Mouse (Mus musculus) forebrain, embryonic 15.5 days (tissue): ENCODE measurements around the gene Rilp. TPM values are rescaled to one million over a fixed set of nuclear protein-coding genes. Genes with fewer than 3 reads are reported as not detected.
A peak's percentile ranks its signal among the peaks of the same experiment; 100 is the strongest.

Experiments used
- ATAC-seq: fragments of 200-750 bp; cut with Nextera tagmentation; replicated peaks from 2 replicates; pipeline ENCODE4 v1.8.0; 2017; ENCODE audit warnings: mild to moderate bottlenecking, moderate TSS enrichment, moderate library complexity
- H3K27ac ChIP-seq: fragments of 300-500 bp; sonication (generic); replicated peaks from 2 replicates; pipeline ENCODE4 v1.5.1; 2015; ENCODE audit warnings: mild to moderate bottlenecking, inconsistent platforms
- H3K27me3 ChIP-seq: fragments of 300-500 bp; sonication (generic); 2 replicates; pipeline ENCODE4 v1.6.1; 2015; ENCODE audit warnings: inconsistent platforms
- H3K36me3 ChIP-seq: fragments of 300-500 bp; sonication (generic); 2 replicates; pipeline ENCODE4 v1.6.1; 2015; ENCODE audit warnings: mild to moderate bottlenecking, inconsistent platforms
- H3K4me1 ChIP-seq: fragments of 300-500 bp; sonication (generic); 2 replicates; pipeline ENCODE4 v1.6.1; 2015; ENCODE audit warnings: inconsistent platforms
- H3K4me2 ChIP-seq: fragments of 300-500 bp; sonication (generic); replicated peaks from 2 replicates; pipeline ENCODE4 v1.6.1; 2015; ENCODE audit warnings: mild to moderate bottlenecking, inconsistent platforms
- H3K4me3 ChIP-seq: fragments of 300-500 bp; sonication (generic); 2 replicates; pipeline ENCODE4 v1.5.1; 2015; ENCODE audit warnings: mild to moderate bottlenecking, inconsistent platforms
- H3K9ac ChIP-seq: fragments of 300-500 bp; sonication (generic); replicated peaks from 2 replicates; pipeline ENCODE4 v1.6.1; 2015; ENCODE audit warnings: mild to moderate bottlenecking, inconsistent platforms
- H3K9me3 ChIP-seq: fragments of 300-500 bp; sonication (generic); 2 replicates; pipeline ENCODE4 v1.6.1; 2016; ENCODE audit warnings: inconsistent platforms
- WGBS: fragments of 180-500 bp; shearing (Covaris S2); methylation state at CpG from one replicate; pipeline ENCODE4 v1.1.7; 2015; ENCODE audit warnings: mixed read lengths; 5-methylcytosine and 5-hydroxymethylcytosine counted together
- polyA plus RNA-seq: library from polyadenylated mRNA; unstranded; fragments of >200 nt; fragmentation: Nextera tagmentation; extraction: Ambion mirVana; gene quantifications from 2 replicates; pipeline ENCODE4 v1.2.1, GENCODE M21; 2015

Rilp gene
- polyA plus RNA-seq, 1 experiment from 2014 or later, result 0.71 TPM

DNA sequence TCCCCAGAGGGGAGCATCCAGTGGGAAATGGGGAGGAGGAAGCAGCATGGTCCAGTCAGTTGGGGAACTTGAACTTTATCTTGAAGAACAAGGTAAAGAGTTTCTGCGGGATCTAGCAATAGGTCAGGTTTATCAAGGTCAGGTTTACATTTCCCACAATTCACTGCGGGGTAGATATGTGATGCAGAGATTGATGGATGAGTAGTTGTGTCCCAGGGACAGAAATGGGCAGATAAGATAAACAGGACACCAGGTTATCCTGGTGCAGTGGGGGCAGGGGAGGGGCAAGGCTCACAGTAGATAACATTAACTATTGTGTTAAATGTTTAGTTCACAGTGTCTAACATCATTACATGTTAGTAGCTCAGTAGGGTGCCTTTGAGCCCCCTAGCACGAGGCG, 19.9 kb downstream of the Rilp start:
- H3K9me3 ChIP-seq, result no peaks in the 10 kb centered on the region

GRCm38 (mm10) chr11:75530325-75530724, 20.4 kb downstream of the Rilp start:
- Histone ChIP-seq H3K27ac (peak overlapping the region; percentile 99), H3K9me3 (no peaks in the 10 kb centered on the region), H3K27me3 (no peaks in the 10 kb centered on the region), H3K4me1 (peaks cover 23% of the 10 kb centered on the region), H3K4me2 (peak overlapping the region; percentile 97), H3K4me3 (peak overlapping the region; percentile 92), H3K36me3 (no peaks in the 10 kb centered on the region), H3K9ac (peak overlapping the region; percentile 98)
- whole genome bisulfite sequencing, result 0% methylated on average over 10 of the region's 10 CpGs
- ATAC-seq, result peak; percentile 55

More for the DNA sequence above, 19.9 kb downstream of the Rilp start:
- ATAC-seq, result no peak
- Histone ChIP-seq H3K36me3 (no peaks in the 10 kb centered on the region), H3K27ac (no peak overlapping the region), H3K4me2 (no peak overlapping the region), H3K4me3 (no peak overlapping the region), H3K27me3 (no peaks in the 10 kb centered on the region), H3K4me1 (peaks cover 18% of the 10 kb centered on the region), H3K9ac (no peak overlapping the region)
- WGBS, result 59% methylated on average over 4 of the region's 4 CpGs

DNA sequence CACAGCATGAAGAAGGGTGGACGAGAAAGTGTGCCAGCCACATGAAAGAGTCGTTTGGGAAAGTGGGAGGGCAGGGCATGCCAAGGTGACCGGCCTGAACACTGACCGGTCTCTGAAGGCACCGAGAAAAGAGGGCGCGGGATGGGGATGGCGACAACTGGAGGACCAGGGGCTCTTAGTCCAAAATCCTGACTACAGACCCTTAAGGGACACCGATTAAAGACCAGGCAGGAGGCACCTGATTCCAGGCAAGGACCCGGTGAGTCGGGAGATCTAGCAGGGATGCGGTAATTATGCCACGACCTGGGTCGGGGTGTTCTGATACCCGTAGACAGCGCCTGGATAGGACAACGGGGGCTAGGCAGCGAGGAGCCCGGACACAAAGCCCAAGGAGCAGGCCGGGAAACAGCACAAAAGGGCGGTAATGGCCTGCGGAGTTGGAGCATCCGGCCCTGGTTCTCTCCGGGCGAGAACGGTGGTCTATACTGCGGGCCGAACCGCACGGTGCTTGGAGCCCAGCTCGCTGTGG, 21.0 kb downstream of the Rilp start:
- ATAC-seq, result peak; percentile 38
- Histone ChIP-seq H3K4me3 (peak overlapping the region; percentile 92), H3K9me3 (no peaks in the 10 kb centered on the region), H3K9ac (peak overlapping the region; percentile 98), H3K27ac (peak overlapping the region; percentile 99), H3K36me3 (no peaks in the 10 kb centered on the region), H3K4me2 (peak overlapping the region; percentile 97), H3K27me3 (no peaks in the 10 kb centered on the region), H3K4me1 (peaks cover 23% of the 10 kb centered on the region)
- under 1% methylated on average over 31 of the region's 31 CpGs for WGBS

DNA sequence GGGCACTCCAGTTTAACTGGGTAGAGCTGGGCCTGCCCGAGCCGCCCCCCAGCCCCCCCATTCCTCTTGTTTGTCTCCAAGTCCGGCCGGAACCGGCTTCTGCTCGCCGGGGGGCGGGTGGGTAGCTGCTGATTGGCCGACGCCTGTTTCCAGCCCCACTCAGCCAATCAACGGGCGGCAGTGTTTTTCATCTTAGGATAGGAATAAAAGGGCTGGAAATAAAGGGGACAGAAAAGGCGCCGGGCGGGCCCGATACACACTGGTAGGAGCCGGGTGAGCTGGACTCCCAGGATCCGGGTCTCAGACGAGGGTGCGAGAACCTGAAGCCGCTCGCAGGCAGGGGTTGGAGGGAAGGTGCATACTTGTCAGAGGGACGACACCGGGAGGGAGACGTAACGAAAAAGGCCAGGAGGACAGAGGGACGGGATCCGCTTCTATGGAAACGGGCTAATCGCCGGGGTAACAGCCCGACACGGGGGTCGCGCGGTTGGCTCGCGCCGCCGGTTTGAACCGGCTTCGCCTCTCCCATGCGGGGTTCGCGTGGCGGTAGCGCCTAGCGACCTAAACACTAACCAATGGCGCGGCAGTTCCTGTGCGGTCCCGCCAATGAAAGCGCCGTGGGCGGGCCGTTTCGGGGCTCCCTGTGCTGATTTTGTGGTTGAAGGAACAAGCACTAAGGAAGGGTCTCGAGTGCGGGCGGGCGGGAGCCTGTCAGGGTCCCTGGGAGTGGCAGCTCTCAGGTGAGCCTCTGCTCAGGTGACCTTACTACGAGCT, 21.8 kb downstream of the Rilp start, which contains the start of gene Slc43a2:
TSS of gene Slc43a2 (plus strand) at position 226 of the 774 bp plus-strand sequence.
- H3K4me2 ChIP-seq, result peak within 1 kb of the TSS; percentile 97
- H3K27me3 ChIP-seq, result no peaks in the 10 kb centered on the region
- H3K27ac ChIP-seq, result peak within 1 kb of the TSS; percentile 99
- peak; percentile 96 for ATAC-seq
- no peaks in the 10 kb centered on the region for H3K36me3 ChIP-seq
- under 1% methylated on average over 62 of the region's 62 CpGs for WGBS
- peak within 1 kb of the TSS; percentile 98 for H3K9ac ChIP-seq
- peaks cover 23% of the 10 kb centered on the region for H3K4me1 ChIP-seq
- no peaks in the 10 kb centered on the region for H3K9me3 ChIP-seq
- H3K4me3 ChIP-seq, result peak within 1 kb of the TSS; percentile 92

DNA sequence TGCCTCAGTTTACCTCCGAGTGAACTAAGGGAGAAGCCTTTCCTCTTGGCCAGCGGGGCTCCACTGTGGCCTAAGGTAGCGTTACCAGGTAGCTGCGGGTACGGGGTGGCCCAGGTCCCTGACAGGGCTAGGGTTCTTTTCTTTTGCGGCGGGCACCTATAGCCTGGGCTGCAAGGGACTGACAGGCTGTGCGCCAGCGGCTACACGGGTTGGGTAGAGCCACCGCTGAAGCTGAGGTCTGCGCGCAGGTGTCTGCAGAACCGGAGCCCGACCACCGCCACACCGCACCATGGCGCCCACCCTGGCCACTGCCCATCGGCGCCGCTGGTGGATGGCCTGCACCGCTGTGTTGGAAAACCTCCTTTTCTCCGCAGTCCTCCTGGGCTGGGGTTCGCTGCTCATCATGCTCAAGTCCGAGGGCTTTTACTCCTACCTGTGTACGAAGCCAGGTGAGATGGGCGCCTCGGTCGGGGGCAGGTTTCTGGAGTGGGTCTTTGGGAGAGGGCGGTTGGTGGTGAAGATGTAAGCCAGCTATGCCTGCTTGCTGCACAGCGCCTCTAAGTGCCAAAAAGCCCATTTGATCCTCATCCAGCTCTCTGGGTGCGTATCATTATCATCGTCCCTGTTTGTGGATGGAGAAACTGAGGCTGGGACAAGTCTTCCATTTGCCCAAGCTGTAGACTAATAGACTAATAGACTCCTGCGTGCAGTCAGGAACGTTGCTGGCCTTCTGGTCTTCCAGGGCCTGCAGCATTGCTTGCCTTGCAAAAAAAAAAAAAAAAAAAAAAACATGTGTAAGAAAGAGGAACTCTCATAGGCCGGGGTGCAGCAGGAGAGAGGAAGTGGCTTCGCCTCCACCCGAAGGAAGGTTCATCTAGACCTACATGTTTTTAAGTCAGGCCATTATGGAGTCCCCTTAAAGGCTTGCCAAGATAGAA, 22.7 kb downstream of the Rilp start:
- Histone ChIP-seq H3K4me2 (peak overlapping the region; percentile 97), H3K9me3 (no peaks in the 10 kb centered on the region), H3K27me3 (no peaks in the 10 kb centered on the region), H3K9ac (peak overlapping the region; percentile 98), H3K27ac (peak overlapping the region; percentile 99), H3K4me1 (peaks cover 23% of the 10 kb centered on the region), H3K36me3 (no peaks in the 10 kb centered on the region), H3K4me3 (peak overlapping the region; percentile 92)
- ATAC-seq, result peak; percentile 15; the same call in 1 of the 2 replicates
- WGBS, result 14% methylated on average over 38 of the region's 38 CpGs

GRCm38 (mm10) chr11:75533314-75534015, 23.6 kb downstream of the Rilp start:
- Histone ChIP-seq H3K4me3 (peak overlapping the region; percentile 92), H3K27me3 (no peaks in the 10 kb centered on the region), H3K36me3 (no peaks in the 10 kb centered on the region), H3K27ac (peak overlapping the region; percentile 37), H3K4me1 (peaks cover 30% of the 10 kb centered on the region), H3K9me3 (no peaks in the 10 kb centered on the region), H3K9ac (peak overlapping the region; percentile 98), H3K4me2 (peak overlapping the region; percentile 97)
- WGBS, result 83% methylated on average over 6 of the region's 6 CpGs
- no peak for ATAC-seq

GRCm38 (mm10) chr11:75534286-75535033, 24.6 kb downstream of the Rilp start:
- Histone ChIP-seq H3K27me3 (no peaks in the 10 kb centered on the region), H3K4me3 (no peak overlapping the region), H3K9me3 (no peaks in the 10 kb centered on the region), H3K4me2 (peak overlapping the region; percentile 97; the same call in 1 of the 2 replicates), H3K36me3 (no peaks in the 10 kb centered on the region), H3K9ac (peak overlapping the region; percentile 2), H3K27ac (no peak overlapping the region), H3K4me1 (peaks cover 35% of the 10 kb centered on the region)
- ATAC-seq, result no peak
- 45% methylated on average over 4 of the region's 4 CpGs for WGBS

DNA sequence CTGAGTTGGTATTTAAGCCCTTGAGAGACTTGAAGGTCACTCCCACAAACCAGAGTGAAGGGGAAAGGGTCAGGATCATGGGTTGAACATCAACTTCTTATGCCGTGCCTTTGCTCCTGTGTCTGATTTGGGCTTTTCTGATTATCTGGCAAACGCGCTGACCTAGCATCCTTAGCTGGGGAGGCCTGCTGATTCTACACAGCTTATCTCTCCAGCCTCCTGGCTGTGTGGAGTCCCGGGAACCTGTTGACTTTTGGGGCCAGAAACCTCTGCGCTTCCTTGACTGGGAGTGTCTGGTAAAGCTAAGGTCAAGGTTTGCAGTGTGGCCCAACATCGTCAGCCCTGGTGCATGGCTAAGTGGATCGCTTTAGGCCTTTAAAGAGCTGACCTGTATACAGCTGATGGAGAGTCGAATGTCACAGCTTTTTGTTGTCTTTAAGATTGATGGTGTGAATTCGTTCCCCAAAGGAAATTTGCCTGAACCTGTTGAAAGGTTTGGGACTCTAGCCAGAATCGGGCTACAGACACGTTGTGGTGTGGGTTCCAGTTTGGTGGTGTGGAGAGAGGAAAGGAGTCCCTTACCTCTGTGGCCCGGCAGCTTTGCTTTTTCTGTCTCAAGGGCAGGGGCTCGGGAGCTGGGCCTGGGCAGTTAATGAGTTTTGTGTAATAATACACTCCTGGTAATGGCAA, 25.4 kb downstream of the Rilp start:
- no peaks in the 10 kb centered on the region for H3K9me3 ChIP-seq
- no peaks in the 10 kb centered on the region for H3K27me3 ChIP-seq
- H3K4me3 ChIP-seq, result no peak overlapping the region
- H3K4me2 ChIP-seq, result 0 out of 2 replicates have a peak overlapping the region, but pooled peaks have one; percentile 17
- H3K9ac ChIP-seq, result no peak overlapping the region; the same call in 1 of the 2 replicates
- ATAC-seq, result no peak
- WGBS, result 54% methylated on average over 13 of the region's 13 CpGs
- H3K36me3 ChIP-seq, result no peaks in the 10 kb centered on the region
- H3K27ac ChIP-seq, result no peak overlapping the region
- peaks cover 40% of the 10 kb centered on the region for H3K4me1 ChIP-seq

- no peaks in the 10 kb centered on the region for H3K27me3 ChIP-seq
- no peak overlapping the region for H3K4me3 ChIP-seq
- no peak overlapping the region for H3K9ac ChIP-seq
- no peaks in the 10 kb centered on the region for H3K9me3 ChIP-seq
- H3K27ac ChIP-seq, result no peak overlapping the region
- H3K4me1 ChIP-seq, result peaks cover 45% of the 10 kb centered on the region
- 88% methylated on average over 12 of the region's 12 CpGs for WGBS
- H3K4me2 ChIP-seq, result no peak overlapping the region
- no peak for ATAC-seq
- no peaks in the 10 kb centered on the region for H3K36me3 ChIP-seq
Observed at GRCm38 (mm10) chr11:75536255-75537024, 26.5 kb downstream of the Rilp start.

GRCm38 (mm10) chr11:75537025-75537414, 27.1 kb downstream of the Rilp start:
- Histone ChIP-seq H3K36me3 (no peaks in the 10 kb centered on the region), H3K4me3 (no peak overlapping the region), H3K4me1 (peaks cover 45% of the 10 kb centered on the region), H3K27ac (no peak overlapping the region), H3K9me3 (no peaks in the 10 kb centered on the region), H3K9ac (no peak overlapping the region), H3K27me3 (no peaks in the 10 kb centered on the region), H3K4me2 (no peak overlapping the region)
- ATAC-seq, result no peak
- WGBS, result 92% methylated on average over 8 of the region's 8 CpGs
